Mouse (Mus musculus): ENCODE results near the gene Tradd. TPM values are rescaled to one million over a fixed set of nuclear protein-coding genes. Genes with fewer than 3 reads are reported as not detected.

Tradd gene
- 7.0 and 8.7 TPM in 2 replicates for total RNA-seq (2015)
- 14.2 and 15.4 TPM in 2 replicates for total RNA-seq (2017)

DNA sequence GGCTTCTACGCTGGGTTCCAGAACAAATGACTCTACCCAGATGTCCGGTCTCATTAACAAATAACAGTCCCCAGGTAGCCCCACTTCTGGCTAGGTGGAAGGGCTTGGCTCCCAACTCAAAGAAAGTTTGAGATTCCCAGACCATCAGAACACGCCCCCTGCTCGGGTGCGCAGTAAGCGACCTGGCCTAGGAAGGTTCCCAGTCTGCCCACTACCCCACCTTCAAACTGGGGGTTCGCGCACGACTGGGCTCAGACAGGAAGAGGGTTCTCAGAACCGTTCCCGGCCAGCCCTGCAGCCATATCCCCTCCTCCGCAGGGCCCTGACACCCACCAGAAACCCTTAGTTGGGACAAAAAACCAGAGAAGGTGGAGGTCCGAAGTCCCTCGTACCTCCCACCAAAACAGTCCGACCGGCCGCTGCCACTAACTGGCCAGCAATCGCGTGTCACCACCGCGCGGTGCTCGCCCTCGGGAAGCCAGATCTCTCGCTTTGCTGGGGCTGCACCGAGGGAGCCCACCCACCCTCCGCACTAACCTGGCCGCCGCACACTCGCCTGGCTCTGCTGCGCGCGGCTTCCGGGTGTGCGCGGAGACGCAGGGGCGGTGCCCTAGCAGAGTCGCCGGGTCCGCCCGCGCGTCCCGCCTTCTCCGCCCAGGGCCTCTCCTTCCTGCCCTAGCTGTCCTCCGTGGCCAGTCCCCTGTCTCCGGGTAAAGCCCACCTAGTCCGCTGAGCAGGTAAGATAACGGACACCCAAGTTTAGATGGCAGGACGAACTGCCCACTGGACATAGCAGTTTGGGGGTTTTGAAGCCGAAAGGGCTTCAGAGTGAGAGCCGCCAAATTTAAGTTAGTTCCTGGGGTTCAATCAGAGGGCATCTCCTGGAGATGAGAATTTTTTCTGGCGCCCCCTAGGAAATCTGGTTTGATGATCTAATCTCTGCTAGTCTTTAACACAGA is at the start of gene Tradd, which contains the start of gene Fbxl8:
Gene Tradd, minus strand, starts transcription at position 586 of the 959 bp plus-strand sequence.
Gene Fbxl8, plus strand, starts transcription at position 625 of the 959 bp plus-strand sequence.
- ATAC-seq (replicated peaks; ENCODE audit: poor library complexity): peak; percentile 68

DNA sequence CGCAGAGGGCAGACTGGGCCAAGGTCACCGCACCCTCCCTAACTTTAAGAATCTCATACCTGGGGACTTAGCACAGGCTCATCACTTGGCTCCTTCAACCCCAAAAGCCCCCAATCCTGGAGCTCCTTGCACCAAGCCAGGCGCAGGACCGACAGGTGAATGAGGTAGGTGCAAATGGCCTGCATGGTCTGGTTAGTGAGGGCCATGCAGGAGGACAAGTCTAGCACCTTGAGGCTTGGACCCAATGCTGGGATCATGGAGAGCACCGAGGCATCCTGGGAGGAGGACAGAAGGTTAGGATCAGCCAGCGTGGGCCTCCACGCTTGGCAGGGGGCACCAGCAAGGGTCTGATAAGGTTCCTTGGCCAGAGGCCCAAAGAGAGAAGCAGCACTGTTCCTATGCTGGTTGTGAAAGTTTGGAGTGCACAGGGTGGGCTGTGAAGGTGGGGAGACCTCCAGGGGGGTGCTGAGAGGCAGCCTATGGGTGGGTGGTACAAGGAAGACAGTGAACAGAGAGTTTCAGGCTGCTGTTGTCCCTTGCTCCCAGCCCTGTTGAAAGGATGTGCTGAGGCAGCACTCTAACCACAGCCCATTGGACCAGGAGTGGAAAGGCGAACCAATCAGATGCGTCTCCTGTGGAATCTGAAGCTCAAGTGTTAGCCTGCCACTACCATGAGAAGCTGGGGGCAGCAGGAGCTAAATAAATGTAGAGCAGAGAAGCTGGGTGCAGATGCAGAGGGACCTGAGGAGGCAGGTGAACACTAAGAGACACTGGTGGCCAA is 49.4 kb upstream of the Tradd start:
- peak; percentile 18 for ATAC-seq (replicated peaks; ENCODE audit: poor library complexity)

DNA sequence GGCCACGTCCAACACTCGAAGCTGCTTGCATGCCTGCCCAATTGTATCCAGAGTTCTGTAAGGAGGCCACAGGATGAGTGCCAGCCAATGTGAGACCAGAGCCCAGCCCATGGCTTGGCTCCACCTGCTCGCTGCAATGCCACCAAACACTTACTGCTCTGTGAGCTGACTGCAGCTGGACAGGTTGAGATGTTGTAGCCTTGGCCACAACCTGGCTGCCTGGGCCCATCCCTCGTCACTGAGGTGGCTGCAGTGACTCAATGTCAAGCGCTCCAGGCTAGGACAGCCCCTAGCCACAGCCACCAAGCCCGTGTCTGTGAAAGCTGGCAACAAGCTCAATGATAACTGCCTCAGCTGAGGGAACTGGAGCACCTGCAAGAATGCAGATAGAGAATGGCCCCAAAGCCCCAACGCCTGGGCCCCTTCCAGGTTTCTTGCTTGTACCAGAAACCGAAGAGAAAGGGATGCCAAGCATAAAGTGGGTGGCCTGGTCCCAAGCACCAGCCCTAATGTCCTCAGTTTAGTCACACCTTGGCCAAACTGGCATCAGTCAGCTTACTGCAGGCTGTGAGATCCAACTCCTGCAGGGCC is 48.6 kb upstream of the Tradd start:
- peak; percentile 76 for ATAC-seq (replicated peaks; ENCODE audit: poor library complexity)

DNA sequence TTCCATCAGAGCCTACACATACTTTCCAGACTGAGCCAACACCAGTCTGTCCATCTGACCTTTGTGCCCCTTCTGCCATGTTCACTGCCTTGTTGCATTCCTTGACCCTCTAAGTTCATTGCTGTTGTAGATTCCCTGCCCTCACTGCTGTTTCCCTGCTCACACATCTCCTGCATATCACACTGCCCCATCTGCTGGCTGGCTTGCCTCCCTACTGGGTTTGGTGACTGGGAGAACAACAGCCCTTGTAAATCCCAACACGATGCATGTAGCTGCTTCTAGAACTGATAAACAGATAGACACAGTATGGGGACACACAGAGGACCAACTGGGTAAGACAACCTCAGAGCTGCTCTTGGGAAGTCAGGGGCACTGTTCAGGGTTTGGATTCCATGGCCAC is 47.3 kb upstream of the Tradd start:
- peak; percentile 72 for ATAC-seq (replicated peaks; ENCODE audit: poor library complexity)

DNA sequence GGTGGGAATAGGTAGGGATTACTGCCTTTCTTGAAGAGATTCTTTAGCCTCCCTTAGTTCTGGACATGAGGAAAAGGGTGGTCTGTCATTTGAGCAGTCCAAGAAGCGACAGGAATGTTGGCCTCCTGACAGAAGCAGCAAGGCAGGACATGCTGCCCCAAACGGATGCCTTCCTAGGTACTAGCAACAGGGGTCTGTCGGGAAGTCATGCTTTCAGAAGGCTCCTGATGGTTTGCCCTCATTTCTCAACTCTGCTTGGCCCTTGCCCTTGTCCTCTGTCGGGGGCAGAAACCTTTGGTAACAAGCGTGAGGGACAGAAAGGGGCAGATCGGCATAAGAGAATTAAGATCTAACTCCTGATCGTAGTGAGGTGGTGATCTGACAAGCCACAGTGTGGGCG is 45.7 kb upstream of the Tradd start:
- no peak for ATAC-seq (replicated peaks; ENCODE audit: poor library complexity)

DNA sequence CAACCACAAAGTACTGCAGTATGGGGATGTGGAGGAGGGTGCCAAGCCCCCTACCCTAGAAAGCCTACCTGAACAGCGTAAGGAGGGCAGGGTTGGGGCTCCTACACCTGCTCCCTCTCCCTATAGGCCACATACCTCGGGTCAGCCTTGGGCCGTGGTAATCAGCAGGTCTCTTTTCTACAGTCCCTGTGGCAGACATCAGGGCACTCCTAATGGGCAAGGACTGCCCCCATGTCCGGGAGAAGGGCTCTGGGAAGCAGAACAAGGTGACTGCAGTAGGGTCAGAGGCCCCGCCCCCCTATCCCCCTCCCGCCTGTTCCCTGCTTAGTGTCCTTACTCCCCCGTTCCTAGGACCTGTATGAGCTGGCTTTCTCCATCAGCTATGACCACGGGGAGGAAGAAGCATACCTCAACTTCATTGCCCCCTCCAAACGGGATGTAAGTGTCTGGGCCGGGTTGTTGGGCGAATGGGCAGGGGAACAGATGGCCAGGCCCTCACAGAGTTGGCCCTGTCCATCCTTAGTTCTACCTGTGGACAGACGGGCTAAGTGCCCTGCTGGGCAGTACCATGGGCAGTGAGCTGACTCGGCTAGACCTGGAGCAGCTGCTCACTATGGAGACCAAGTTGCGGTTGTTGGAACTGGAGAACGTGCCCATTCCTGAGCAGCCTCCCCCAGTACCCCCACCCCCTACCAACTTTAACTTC is 44.9 kb upstream of the Tradd start:
- no peak for ATAC-seq (replicated peaks; ENCODE audit: poor library complexity)

DNA sequence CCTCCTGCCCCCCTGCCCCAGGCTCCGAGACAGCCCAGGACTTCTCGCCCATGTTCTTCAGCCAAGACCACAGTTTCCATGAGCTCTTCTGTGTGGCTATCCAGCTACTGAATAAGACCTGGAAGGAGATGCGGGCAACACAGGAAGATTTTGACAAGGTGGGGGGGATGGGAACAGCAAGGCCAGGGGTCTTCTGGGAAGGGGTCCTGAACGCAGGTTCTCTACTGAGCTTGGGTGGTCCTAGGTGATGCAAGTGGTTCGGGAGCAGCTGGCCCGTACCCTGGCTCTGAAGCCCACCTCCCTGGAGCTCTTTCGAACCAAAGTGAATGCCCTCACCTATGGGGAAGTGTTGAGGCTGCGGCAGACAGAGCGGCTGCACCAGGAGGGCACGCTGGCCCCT is 44.0 kb upstream of the Tradd start:
- no peak for ATAC-seq (replicated peaks; ENCODE audit: poor library complexity)

DNA sequence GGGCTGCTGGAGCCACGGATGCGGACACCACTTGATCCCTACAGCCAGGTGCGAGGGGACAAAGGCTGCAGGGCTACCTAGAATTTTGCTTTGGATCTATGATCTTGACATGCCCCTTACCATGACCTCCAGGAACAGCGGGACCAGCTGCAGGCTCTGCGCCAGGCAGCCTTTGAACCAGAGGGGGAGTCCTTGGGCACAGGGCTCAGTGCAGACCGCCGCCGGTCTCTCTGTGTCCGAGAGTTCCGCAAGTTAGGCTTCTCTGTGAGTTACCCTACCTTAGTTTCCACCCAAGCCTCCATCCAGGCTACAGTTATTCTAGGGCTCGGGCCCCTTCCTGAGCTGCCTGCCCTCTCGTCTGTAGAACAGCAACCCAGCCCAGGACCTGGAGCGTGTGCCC is 43.3 kb upstream of the Tradd start:
- no peak for ATAC-seq (replicated peaks; ENCODE audit: poor library complexity)

DNA sequence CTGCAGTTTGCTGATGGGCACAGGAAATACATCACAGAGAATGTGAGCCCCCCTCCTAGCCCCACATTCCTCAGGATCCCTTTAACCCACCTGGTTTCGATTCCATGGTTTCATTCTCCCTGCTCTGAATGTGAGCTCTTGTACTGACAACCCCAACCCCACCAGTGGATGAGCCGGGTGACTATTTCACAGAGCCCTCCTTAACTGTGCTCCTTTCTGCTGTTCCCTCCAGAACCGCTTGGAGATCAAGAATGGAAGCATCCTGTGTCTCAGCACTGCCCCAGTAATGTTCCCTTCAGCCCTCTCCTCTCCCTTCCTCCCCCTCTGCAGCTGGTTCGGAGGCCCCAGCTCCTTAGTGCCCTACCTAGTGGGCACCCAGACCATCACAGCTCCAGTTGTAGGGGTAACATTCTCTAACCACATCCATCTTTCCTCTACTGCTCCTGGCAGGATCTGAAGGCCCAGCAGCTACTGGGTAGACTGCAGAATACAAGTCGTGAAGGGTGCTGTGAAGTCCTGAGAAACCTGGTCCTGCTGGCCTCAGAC is 41.8 kb upstream of the Tradd start:
- no peak for ATAC-seq (replicated peaks; ENCODE audit: poor library complexity)

DNA sequence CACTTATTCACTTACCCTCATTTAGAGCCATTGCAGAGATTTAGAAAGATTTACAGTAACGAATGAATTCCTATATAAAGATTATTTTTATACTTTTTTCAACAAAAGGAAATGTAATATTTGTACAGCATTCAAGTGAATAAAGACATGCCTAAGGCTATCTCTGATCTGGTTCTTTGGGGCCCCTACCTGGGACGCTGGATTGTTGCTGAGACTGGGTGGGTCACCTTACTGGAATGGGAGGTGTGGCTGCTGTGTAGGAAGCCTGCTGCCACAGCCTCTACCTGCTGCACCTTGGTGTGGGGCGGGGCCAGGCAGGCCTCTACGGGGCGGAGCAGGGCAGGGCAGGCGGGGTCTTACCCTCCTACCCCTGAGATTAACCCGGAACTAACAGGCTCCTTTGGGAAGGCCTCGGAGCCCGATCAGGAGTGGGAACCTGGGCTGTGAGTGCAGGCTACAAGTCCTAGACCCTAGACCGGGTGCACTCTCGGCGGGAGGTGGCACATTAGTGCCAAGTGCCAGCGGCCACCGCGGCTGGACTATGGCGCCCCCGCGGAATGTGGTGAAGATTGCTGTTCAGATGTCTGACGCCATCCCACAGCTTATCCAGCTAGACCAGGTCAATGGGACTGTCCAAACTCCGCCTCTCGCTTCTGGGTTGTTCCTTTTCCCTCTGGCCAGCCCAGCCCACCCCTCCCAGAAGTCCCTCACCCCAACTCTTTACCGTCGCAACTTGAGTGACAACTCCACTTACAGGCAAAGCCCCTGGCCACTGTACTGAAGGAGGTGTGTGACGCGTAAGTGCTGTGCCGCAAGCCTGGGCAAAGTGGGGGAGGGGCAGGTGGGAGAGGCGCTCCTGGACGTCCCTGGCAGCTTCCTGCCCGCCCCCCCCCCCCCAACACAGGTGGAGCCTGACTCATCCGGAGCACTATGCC is 41.1 kb upstream of the Tradd start, which contains the start of gene Elmo3:
Gene Elmo3, plus strand, starts transcription at position 391 of the 935 bp plus-strand sequence.
- peak; percentile 45 for ATAC-seq (replicated peaks; ENCODE audit: poor library complexity)

DNA sequence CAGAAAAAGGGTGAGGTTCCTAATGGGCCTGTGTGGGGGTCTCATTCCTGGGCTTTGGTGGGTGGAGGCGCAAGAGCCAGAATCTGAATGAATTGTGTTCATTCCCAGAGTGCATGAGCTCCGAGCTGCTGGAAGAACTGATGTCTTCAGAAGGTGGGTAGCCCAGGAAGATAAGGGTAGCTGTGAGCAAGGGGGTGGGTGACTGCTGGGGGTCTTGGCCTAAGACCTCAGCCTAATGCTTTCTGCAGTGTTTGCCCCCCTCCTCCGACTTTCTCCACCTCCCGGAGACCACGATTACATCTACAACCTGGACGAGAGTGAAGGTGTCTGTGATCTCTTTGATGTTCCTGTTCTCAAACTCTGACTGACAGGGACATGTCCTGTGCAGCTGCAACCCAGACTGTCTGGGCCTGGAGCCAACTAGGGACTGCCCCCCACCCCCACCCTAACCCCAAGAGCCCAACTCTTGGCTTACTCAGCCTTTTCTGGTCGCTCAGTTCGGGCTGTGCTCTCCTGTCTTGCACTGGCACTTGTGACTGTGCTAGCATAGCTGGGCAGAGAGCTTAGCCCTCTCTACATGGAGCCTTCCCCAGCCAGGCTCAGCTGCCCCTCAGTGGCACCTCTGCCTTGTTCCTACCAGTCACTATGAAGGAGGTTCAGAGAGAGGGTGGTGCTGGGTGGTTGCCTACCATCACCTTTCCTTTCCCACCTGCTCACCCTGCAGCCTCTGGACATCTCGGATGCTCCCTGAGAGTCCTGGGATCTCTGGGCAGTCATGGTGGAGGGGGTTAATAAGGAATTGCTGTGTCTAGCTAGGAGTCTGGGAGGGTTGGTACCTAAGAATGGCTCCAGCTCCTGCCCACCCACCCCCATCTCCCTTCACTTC is 40.2 kb upstream of the Tradd start:
- ATAC-seq (replicated peaks; ENCODE audit: poor library complexity): peak; percentile 29; the same call in 1 of the 2 replicates

DNA sequence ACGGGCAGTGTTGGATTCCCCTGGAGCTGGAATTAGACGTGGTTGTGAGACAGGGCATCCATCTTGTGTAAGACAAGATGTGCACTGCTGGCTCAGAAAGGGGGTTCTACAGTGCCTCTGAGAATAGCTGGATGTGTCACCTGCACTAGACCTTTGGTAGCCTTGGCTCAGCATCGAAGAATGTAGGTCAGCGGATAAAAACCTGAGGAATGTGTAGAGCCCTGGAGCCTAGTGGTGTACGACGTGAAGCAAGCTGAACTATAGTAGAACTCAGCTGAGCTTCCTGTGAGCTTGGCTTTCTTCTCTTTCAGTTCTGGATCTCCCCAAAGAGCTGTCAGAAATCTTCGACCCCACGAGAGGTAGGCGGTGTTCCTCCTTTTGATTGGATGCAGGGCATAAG is 39.5 kb upstream of the Tradd start:
- no peak for ATAC-seq (replicated peaks; ENCODE audit: poor library complexity)

DNA sequence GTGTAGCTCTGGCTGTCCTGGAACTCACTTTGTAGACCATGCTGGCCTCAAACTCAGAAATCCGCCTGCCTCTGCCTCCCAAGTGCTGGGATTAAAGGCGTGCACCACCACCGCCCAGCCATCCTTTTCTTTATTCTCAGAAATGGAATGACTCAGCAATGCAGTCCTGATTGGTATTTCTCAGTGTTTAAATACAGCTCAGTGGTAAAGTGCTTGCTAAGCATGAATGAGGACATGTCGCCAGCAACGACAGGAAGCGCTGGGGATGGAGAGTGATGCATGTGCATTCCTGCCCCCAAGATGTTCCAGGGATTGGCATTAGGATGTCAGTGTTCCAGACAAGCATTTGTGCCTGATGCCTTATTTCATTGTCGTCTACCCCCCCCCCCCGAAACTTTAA is 39.0 kb upstream of the Tradd start:
- ATAC-seq (replicated peaks; ENCODE audit: poor library complexity): no peak

DNA sequence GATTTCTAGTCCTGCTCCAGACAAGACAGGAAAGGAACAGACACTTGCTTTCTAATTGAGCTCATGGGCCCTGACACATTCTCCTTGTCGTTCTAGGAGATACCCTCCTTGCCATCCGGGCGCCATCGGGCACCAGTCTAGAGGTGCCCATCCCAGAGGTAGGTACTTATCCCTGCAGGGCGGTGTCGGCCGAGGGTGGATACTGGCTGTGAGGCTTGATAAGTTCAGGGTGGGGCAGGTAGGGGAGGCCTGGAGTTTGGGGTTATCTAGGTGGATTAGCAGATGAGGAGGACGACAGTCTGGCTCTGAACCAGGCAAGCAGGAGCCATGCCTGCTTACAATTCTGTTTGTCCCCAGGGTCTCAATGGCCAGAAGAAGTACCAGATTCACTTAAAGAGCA is 35.6 kb upstream of the Tradd start:
- ATAC-seq (replicated peaks; ENCODE audit: poor library complexity): peak; percentile 53

DNA sequence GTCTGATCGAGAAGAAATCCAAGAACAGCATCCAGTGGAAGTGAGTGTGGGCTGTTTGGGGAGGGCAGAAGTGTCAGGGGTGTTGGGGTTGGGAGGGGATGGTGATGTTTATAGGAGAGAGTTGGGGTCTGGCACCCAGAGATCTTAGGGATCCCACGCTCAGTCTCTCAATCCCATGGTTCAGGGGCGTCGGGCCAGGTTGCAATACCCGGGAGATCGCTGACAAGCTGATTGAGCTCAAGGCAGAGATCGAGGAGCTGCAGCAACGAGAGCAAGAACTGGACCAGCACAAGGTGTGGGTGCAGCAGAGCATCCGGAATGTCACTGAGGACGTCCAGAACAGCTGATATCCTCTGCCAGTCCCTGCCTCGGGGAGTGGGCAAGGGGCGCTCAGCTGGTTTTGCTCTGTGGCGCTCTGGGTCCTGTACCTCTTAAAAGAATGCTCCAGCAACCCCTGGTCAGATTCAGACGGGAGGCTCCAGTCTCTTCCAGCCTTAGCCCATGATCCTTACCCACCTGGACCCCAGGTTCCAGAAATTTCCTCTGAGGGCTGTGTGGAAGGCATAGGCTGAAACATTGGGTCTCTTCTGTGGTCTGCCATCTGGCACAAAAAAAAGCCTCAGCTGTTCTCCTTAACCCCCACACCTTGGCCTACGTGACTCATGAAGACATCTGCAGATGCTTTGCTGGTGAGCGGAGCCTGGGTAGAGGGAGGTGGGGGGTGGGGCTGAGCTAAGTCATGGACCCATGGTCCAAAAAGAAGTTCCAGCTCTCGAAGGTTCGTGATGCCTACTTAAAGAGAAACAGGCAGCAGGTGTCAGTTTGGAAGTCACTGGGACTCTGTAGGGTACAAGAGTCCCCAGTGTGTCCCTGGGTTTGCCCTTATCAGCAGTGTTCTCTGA is 34.2 kb upstream of the Tradd start:
- ATAC-seq (replicated peaks; ENCODE audit: poor library complexity): no peak

DNA sequence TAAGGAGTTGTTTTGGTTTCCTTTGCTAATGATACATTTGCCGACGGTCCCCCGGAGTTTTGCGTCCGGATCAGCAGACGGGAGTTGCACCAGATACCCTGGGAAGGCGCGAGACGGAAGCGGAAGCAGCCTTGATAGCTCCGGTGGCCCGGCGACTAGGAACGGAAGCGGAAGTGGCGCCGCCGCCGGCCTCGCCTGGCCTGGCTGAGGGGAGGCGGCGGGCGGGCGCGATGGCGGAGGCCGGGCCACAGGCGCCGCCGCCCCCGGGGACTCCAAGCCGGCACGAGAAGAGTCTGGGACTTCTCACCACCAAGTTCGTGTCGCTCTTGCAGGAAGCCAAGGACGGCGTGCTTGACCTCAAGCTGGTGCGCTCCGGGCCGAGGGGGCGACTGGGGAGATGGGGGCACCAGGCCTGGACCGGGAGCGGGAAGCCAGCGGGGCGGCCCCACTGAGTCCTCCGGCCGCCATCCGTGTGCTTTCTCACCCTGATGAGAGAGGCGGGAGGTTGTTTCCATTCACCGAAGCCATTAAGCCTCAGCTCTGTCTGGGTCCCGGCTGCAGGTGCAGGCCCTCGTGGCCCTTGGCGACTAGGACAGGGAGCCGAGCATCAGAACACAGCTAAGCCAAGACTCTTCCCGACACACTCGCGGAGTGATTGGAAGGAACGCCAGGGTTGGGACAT is 33.2 kb upstream of the Tradd start, which contains the start of gene E2f4:
Gene E2f4, plus strand, starts transcription at position 153 of the 682 bp plus-strand sequence.
- peak; percentile 89 for ATAC-seq (replicated peaks; ENCODE audit: poor library complexity)
